Mouse (Mus musculus) liver, adult (tissue): ENCODE results near the gene Pip5kl1.

Source experiments
- GATA4 ChIP-seq: IDR thresholded peaks from 2 replicates; pipeline ENCODE4 v1.6.1; 2014; ENCODE audit warnings: mild to moderate bottlenecking, low read length; ENCODE audit not compliant: insufficient replicate concordance

Gene Pip5kl1

DNA sequence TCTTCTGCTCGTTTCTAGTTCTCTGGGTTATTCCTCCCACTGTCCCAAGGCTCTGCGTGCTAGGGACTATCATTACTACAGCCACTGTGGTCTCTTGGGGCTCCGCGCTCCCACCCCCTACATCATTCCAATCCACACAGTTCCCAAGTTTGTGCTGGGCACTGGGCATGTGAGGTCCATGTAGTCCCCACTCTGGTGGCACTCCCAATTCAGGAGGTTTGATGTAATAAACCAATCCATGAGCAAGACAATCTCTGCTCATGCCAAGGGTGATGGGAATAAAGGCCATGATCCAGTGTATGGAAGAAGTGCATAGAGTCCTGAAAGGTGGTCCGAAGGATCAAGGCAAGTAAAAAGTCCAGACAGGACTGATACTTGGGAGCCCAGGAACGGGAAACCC is at the start of gene Pip5kl1:
Gene Pip5kl1, plus strand, starts transcription at position 301 of the 400 bp plus-strand sequence.
- TF ChIP-seq GATA4: no peak

DNA sequence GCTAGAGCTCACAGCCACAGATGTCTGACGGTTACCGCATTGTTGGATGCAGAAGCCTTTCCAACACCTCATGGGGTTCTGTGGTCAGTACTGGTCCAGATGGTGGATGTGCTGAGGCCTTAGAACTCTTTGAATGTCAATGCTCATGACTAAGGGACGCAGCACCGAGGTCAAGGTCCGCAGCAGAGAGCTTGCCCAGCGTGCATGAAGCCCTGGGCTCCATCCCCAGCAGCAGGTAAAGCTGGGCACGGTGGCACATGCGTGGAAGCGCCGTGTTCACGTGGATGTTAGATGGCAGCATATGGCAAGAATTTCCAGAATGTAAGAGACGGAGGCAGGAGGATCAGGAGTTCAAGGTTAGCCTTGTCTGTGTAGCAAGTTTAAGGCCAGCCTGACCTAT is 48.8 kb upstream of the Pip5kl1 start:
- TF ChIP-seq GATA4: no peak

DNA sequence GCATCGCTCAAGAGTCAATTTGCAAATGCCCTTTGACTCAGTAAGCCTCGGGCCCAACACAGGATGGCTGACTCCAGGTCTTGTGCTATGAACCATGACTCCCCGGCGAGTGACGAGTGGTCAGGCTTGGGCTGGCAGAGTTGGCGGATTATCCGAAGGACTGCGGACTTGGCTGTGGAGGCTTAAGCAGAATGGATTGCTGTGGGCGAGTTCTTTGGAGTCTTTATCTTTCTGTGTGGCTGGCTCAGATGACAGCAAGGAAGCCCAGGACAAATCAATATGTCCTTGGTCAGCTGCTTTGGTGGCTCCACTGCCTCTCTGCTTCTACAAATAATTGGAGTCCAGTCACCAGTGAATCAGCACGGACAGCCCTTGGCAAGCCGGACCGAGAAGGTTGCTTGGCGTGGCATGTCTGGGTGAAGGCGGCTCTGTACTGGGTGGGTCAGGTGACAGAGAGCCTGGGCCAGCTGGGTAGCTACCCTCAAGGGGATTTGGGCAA is 47.1 kb upstream of the Pip5kl1 start:
- peak; percentile 70; the same call in 1 of the 2 replicates for TF ChIP-seq GATA4

DNA sequence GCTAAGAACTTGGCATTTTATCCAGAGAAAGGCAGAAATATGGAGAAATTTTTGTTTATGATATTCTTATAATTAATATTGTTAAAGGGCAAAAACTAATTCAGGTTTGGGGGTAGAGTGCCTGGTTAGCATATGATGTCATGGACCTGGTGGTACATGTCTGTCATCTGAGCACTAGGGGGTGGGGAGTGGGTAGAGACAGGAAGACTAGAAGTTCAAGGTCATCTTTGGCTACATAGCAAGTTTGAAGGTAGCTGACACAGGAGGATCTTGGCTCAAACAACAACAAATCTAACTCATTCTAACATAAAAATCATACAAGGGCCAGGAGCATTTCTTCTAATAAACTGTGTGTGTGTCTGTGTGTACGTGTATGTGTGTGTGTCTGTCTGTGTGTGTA is 46.3 kb upstream of the Pip5kl1 start:
- TF ChIP-seq GATA4: no peak

DNA sequence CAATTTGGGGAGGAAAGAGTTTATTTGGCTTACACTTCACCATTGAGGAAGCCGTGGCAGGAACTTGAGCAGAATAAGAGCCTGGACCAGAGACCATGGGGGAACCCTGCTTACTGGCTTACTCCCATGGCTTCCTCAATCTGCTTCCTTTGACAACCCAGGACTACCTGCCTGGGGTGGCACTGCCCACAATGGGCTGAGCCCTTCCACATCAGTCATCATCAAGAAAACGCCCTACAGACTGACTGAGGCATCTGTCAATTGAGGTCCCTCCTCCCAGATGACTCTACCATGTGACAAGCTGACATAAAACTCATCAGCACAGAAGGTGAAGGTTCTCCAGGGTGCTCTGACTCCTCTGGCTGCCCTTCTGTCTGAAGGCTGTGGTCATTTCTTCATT is 44.1 kb upstream of the Pip5kl1 start:
- TF ChIP-seq GATA4: no peak

DNA sequence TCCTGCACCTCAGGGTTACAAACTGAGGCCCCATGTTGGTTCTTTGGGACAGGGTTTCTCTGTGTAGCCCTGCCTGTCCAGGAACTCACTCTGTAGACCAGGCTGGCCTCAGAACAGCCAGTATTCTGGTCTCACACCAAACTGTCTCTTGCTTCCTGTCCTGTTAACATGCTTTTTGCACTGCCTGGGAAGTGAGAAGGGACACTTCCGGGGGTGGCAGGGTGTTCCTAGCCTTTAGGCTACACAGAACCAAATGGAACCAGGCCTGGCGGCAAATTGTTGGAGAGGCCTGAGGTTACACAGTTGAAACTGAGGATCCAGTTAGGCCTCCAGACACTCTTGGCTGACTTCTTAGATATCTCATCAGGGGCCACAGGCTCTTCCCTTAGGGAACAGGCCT is 41.4 kb upstream of the Pip5kl1 start:
- TF ChIP-seq GATA4: no peak

DNA sequence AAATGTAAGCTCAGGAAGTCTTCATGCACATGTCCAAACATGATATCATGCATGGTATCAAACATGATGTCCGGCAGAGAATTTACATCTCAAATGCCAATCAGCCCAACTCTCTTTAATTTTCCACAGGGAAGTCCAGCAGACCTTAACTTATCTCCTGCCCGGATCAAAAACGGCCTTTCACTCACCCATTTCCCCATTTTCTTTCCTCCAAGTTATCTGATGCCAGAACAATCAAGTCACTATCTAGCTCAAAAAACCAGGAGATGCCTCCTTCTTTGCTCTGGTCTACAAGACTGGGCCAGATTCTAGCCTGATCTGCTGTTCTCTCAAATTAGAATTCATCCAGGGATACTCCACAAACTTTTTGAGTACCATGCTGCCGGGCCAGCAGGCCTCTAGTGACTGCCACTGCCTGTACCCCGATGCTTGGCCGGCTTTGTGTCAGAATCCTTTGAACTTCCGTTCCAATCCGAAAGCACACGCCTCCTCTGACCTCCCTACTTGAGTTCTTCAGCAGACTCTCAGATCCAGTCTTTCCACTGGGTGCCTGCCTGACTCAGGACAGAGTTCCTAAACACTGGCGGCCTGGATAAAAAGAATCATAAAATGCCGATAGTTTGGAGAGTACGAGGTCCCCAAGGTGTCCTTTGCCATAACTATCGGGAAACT is 40.4 kb upstream of the Pip5kl1 start:
- TF ChIP-seq GATA4: no peak

DNA sequence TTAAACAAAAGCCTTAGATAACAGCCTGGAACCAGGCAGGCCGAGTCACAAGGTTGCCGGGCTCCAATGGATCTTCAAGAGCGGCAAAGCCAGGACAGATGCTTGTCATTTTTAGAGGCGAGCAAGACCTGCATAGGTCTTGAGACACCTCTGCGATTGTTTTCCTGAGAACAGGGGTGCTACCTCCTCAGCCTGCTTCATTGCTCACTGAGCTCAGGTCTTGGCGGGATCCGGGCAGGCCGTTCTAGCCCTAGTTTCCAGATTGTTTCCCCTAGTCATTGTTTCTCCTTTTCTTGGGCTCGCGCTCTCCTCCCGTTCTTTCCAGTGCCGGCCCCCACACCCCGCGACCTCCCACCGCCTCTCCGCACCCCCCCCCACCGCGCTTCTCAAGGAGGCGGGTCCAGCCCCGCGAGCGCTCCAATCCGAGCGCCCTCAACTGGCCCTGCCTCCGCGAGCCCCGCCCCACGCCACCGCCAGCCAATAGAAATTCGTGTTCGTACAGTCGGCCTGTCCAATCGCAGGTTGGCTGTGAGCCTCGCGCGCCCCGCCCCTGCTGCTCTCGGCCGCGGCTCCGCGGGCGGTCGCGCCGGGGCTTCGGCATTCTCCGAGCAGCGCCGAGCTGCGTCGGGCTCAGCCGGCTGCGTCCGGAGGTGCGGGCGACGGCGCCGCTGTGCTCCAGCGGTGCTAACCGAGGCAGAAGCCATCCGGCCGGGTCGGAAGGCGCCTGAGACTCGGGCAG is 39.7 kb upstream of the Pip5kl1 start, which contains the start of gene Fam102a:
Gene Fam102a, plus strand, starts transcription at position 600 of the 739 bp plus-strand sequence.
- no peak for TF ChIP-seq GATA4

DNA sequence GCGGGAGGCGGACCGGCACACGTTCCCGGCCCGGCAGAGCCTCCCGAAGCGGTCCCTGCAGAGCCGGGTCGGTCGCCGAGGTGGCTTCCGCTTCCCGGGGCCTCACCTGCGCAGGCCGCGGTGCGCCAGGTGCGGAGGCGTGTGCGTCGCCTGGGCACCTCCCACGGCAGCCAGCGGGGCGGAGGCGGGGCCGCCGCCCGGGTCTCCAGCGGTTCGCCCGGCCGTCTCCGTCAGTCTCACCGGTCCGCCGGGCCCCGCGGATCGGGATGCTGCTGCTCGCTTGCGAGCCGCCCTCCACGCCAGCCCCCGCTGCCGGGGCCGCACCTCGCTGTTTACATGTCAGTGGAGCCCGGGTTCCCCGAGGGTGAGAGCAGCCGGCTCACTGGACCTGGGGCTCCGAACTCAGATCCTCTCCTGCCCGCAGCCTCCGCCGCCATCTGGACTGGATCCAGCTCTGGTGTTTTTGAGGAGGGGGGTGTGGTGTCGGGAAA is 39.1 kb upstream of the Pip5kl1 start:
- no peak for TF ChIP-seq GATA4

DNA sequence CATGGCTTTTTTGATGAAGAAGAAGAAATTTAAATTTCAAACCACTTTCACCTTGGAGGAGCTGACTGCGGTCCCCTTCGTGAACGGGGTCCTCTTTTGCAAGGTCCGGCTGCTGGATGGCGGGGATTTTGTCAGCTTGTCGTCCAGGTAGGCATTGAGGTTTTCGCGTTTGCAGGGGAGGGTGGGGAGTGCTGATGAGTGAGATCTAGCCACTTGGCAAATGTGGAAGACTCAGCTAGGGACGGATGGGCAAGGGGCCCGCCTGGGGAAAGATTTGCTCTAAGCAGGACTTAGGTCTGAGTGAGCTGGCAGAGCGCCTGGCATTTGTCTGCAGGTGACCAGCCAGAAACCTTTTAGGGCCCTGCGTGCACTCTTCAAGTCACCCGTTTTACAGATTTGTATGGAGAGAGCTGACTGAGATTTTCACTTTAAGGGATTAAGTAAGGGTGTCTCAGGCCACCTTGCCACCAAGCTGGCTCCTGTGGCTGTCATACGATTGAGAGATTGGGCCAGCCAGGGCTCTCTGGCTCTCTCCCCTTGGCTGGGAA is 38.4 kb upstream of the Pip5kl1 start:
- no peak for TF ChIP-seq GATA4

DNA sequence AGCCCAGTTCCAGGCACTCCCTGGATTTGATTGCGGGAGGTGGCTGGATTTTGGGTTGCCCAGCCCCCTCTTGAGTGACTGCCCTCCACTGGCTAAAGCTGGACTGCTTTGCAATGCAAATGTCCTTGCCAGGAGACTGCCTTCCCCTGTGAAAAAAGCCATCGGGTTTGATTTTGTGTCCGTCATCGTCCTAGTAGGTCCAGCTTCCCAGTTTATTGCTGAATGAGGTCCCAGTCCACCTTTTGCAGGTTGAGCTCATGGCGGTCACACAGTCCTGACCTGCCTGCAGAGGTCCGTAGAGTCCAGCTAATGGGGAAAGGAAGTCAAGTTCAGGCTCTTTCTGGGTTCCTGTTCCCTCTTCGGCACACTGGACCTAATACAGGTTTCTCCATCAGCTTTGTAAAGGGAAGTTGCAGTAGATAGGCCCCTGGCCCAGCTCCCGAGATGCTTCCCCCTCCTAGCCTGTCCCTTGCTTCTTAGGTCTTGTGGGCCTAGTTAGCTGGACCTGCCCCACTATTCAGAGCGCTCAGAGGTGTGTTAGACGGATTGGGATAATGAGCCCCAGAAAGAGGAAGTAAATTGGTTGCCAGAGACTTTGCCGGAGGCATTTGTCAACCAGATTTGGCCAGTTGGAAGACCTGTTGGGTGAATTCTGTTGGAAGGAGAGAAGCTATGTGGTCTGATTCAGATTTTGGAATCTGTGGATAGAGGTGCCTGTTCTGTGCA is 37.8 kb upstream of the Pip5kl1 start:
- TF ChIP-seq GATA4: no peak

DNA sequence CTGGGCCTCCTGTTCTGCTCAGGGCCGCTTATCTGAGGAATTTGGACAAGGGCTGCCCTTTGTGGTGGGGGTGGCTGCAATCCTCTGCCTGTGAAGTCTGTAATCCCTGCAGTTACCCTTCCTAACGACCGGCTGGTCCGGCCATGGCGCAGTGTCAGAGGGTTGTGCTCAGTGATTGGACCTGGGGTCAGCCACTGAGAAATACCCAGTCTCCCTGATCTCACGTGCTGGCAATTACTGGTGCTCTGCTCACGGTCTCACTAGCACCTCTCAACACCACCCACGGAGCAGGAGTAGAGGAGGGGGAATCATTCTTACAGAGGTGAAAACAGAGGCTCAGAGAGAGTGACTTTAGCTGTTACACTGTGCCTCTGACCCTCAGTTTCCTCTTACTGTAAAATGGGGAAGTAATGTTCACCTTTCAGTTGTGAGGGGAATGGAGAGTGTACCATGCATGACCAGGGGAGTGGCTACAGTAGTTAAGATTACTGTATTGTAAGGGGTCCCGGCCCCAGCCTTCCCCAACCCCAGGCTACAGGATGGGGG is 37.2 kb upstream of the Pip5kl1 start:
- TF ChIP-seq GATA4: peak; percentile 24; the same call in 1 of the 2 replicates

DNA sequence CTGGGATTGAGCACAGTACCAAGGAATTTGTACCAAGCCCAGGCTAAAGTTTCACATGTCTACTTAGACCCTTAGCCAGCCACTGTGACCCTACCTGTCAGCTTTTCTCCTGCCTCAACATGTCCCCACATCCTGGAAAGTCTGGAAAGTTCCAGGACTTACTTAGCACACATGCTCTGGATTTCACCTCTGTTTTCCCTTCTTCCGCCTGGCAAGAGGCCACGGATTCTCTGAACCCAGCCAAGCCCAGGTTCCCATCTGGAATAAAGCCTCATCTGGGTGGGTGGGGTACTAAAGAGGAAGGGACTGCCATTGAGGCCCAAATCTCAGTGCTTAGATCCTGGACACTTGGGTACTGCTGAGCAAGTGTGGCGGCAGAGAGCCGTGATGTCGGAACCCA is 36.7 kb upstream of the Pip5kl1 start:
- TF ChIP-seq GATA4: no peak

DNA sequence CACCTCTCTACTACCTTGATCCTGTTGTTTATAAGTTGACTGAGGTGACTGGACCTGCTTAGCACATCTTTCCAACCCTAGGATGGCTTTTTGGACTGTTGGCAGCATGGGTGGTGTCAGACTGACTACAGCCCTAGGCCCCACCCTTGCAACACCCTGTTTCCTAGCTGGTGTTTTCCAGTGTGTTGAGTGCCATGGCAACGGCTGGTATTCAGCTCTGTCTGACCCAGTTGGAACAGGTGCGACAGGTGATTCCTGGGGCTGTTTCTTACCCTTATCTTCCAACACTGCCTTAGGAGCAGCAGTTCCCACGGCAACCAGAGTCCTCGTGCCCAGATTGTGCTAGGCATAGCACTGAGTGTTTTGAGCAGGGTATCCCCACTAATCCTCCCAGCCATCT is 36.1 kb upstream of the Pip5kl1 start:
- TF ChIP-seq GATA4: no peak

DNA sequence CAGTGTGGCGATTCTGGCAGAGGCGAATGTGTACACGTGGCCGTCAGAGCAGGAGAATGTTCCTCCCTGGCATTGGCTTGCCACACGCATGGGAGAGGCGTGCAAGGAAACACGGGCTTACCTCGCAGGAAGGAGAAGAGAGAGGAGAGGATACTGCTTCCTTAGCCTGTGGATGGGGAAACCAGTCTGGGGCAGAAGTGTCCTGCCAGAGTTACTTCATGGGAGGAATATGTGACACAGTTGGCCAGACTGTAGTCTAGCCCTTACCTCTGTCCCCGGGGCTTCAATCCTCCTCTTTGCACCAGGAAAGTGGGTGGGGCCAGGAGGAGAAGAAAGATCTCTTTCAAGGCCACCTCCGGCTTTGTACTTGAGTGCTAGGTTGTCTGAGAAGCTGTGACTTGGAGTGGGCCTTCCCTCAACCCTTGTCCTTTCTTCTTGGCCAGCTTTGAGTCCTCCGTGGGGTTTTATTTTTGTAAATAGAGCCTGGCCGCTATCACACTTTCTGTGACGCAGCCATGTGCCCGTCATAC is 35.1 kb upstream of the Pip5kl1 start:
- no peak for TF ChIP-seq GATA4
